Mouse (Mus musculus): ENCODE results near the gene Gdpd5.
A peak's percentile ranks its signal among the peaks of the same experiment; 100 is the strongest.

The Gdpd5 gene

GRCm38 (mm10) chr7:99405386-99406155 lies 24.4 kb downstream of the Gdpd5 start:
- DNase-seq = no peak

GRCm38 (mm10) chr7:99407598-99407997 lies 26.4 kb downstream of the Gdpd5 start:
- DNase-seq = no peak

GRCm38 (mm10) chr7:99409441-99410222 lies 28.4 kb downstream of the Gdpd5 start:
- DNase-seq = no peak

GRCm38 (mm10) chr7:99410315-99410714 lies 29.1 kb downstream of the Gdpd5 start:
- no peak for DNase-seq

GRCm38 (mm10) chr7:99411047-99411779 lies 30.0 kb downstream of the Gdpd5 start:
- DNase-seq = no peak

- DNase-seq = peak in 1 of 2 experiments; percentile 52
These were observed 33.8 kb downstream of the Gdpd5 start for GRCm38 (mm10) chr7:99415045-99415444.

- DNase-seq = no peak
These were observed 38.1 kb downstream of the Gdpd5 start for GRCm38 (mm10) chr7:99419311-99419710.

- DNase-seq = no peak
These were observed 39.8 kb downstream of the Gdpd5 start for GRCm38 (mm10) chr7:99421006-99421405.

GRCm38 (mm10) chr7:99424538-99425155 lies 43.4 kb downstream of the Gdpd5 start:
- peak in 1 of 2 experiments; percentile 56 for DNase-seq

GRCm38 (mm10) chr7:99425706-99426105 lies 44.5 kb downstream of the Gdpd5 start:
- DNase-seq = no peak

GRCm38 (mm10) chr7:99427031-99427430 lies 45.8 kb downstream of the Gdpd5 start:
- DNase-seq = no peak

GRCm38 (mm10) chr7:99427987-99428386 lies 46.8 kb downstream of the Gdpd5 start:
- no peak for DNase-seq

- DNase-seq = no peak
These were observed 47.6 kb downstream of the Gdpd5 start for GRCm38 (mm10) chr7:99428836-99429235.

GRCm38 (mm10) chr7:99429786-99430185 lies 48.6 kb downstream of the Gdpd5 start:
- peak in 1 of 2 experiments; percentile 39 for DNase-seq

- DNase-seq = no peak
These were observed 49.0 kb downstream of the Gdpd5 start for GRCm38 (mm10) chr7:99430246-99430645.

GRCm38 (mm10) chr7:99432248-99432647 lies 51.0 kb downstream of the Gdpd5 start:
- DNase-seq = no peak

GRCm38 (mm10) chr7:99432863-99433262 lies 51.6 kb downstream of the Gdpd5 start:
- DNase-seq = no peak

GRCm38 (mm10) chr7:99434672-99435250 lies 53.5 kb downstream of the Gdpd5 start:
- no peak for DNase-seq

- DNase-seq = no peak
These were observed 55.3 kb downstream of the Gdpd5 start for GRCm38 (mm10) chr7:99436530-99436929.

- no peak for DNase-seq
These were observed 57.7 kb downstream of the Gdpd5 start for GRCm38 (mm10) chr7:99438881-99439280.

GRCm38 (mm10) chr7:99441534-99442072 lies 60.4 kb downstream of the Gdpd5 start:
- no peak for DNase-seq

GRCm38 (mm10) chr7:99443164-99443563 lies 62.0 kb downstream of the Gdpd5 start:
- DNase-seq = no peak
